Mouse (Mus musculus): ENCODE data around the gene Atp1b3. TPM values are rescaled to one million over a fixed set of nuclear protein-coding genes. Genes with fewer than 3 reads are reported as not detected.
"Not testable (repeated sequence)": the region's sequence is repeated elsewhere in the genome, so short reads cannot be mapped to it uniquely, and the experiment has no call there.

Atp1b3 gene
- 120 and 149 TPM in 2 replicates for polyA plus RNA-seq (2012; rRNA removed)

- DNase-seq (ENCODE audit: low spot score), result peak; percentile 100
Observed at GRCm38 (mm10) chr9:96364141-96364838, at the start of gene Atp1b3. Atp1b3 (minus strand) TSS chr9:96364442.

DNA sequence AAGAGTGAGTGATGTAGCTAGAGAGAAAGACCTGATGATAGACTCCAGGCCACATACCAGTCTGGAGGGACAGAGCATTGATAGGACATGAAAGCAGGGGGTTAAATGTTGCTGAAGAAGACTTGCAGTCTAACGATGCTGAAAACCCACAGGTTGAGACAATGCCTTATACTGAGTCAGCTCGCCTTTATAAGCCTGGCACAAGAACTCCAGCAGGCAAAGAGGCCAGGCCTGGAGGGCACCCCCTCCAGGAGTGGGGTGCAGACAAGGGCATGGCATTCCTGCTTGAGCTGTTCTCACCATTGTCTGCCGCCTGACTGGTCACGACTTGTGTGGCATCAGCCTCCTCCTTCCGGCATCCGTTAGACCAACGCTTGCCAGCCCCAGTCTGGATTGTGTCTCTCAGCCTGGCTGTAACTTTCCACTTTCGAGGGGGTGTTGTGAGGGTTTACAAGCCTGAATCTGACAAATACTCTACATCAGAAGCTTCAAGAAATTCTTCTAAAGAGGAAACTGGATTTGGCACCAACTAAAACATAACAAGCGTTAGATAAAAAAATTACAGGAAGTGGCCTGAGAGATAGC lies 48.7 kb upstream of the Atp1b3 start:
- no peak for DNase-seq (ENCODE audit: low spot score)

GRCm38 (mm10) chr9:96404312-96404711 lies 40.1 kb upstream of the Atp1b3 start:
- DNase-seq (ENCODE audit: low spot score), result no peak

- not testable (repeated sequence) for DNase-seq (ENCODE audit: low spot score)
Observed at GRCm38 (mm10) chr9:96399916-96400315, 35.7 kb upstream of the Atp1b3 start.

GRCm38 (mm10) chr9:96399425-96399878 lies 35.2 kb upstream of the Atp1b3 start:
- DNase-seq (ENCODE audit: low spot score), result no peak

- DNase-seq (ENCODE audit: low spot score), result no peak
Observed at GRCm38 (mm10) chr9:96398614-96399013, 34.4 kb upstream of the Atp1b3 start.

DNA sequence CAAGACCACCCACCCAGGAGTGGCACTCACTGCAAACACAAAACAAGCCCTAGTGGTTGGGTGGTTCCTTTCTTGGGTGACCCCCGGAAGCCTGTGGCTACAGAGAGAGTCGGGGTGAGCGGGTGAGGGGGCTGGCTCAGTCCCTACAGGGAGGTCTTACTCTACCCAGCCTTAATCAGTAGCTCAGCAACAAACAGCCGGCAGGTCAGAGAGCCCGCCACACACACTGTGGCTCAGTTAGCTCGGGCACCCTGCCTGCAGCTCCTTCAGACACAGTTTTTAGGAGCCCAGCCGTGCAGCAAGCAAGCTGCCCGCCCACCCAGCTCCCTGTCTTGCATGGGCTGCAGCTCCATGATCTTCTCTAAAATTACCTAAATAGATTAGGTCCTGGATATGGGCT lies 33.9 kb upstream of the Atp1b3 start:
- no peak for DNase-seq (ENCODE audit: low spot score)

GRCm38 (mm10) chr9:96394910-96395690 lies 30.9 kb upstream of the Atp1b3 start:
- no peak for DNase-seq (ENCODE audit: low spot score)

GRCm38 (mm10) chr9:96393731-96394235 lies 29.5 kb upstream of the Atp1b3 start:
- no peak for DNase-seq (ENCODE audit: low spot score)

- no peak for DNase-seq (ENCODE audit: low spot score)
Observed at GRCm38 (mm10) chr9:96393112-96393511, 28.9 kb upstream of the Atp1b3 start.

GRCm38 (mm10) chr9:96391921-96392320 lies 27.7 kb upstream of the Atp1b3 start:
- DNase-seq (ENCODE audit: low spot score), result no peak

DNA sequence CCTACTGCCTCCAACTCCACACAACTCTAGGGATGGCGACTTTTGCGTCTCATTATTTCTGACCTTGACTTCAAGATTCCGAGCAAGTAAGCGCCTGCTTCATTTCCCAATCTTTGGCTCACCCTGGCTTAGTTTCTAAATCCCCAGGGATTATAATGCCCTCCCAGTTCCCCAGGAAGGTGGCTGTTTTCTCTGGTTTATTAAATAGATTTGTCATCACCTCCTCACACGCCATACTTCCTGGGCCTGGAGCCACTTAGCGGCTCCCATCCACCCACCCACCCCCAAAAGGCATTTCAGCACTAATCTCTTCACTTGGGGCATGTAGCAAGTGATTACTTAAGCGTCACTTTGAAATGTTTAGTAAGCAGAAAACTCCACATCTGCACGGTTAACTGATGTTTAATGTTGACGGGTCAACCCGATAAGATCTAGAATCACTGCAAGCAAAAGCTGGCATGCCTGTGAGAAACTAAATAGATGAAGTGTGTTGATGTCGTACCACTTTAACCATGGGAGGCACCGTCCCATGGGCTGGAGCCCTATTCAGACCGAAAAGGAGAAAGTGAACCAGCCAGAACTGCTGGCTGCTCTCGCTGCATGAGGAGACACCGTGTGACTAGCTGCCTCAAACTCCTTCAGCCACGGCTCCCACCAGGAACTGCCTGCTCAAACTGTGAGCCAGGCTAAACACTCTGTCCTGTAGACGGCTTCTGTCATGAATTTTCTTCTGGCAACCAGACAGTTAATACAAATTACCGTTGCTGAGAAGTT lies 19.7 kb upstream of the Atp1b3 start:
- DNase-seq (ENCODE audit: low spot score), result no peak

- no peak for DNase-seq (ENCODE audit: low spot score)
Observed at GRCm38 (mm10) chr9:96382756-96383155, 18.5 kb upstream of the Atp1b3 start.

DNA sequence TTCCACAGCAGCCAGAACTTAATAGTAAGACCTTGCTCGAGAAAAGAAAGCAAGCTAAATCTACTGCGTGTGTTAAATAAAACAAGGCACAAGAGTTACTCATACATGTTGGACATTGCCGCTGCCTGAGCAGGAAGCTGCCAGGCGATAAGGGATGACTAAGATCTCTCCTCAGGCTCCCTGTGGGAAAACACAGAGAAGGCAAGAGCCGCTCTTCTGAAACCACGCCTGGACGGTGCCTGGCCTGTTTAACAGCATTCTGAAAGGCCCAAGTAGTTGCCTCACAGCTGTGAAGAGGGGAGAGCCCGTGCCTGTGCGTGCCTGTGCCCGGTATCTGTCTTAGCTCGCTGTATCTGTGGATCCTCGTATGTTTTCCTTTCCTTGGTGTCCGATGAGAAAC lies 17.2 kb upstream of the Atp1b3 start:
- peak; percentile 60 for DNase-seq (ENCODE audit: low spot score)

DNA sequence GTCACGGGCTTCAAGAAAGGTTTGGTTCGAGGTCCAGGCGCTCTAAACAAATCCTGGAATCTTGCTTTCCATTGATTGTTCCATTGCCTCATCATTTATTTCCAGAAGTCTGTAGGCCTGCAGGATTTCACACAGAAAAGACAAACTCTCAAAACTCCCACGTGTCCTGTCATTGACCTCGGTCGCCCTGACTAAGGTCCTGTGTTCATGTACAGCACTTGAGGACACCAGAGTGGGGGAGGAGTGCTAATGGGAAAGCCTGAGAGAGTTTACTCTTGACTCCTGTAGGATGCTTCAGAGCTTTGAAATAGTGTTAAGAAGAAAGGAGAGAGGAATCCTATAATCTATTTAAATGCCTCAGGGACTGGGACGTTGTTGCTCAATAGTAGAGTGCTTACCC lies 15.3 kb upstream of the Atp1b3 start:
- no peak for DNase-seq (ENCODE audit: low spot score)

GRCm38 (mm10) chr9:96378747-96379146 lies 14.5 kb upstream of the Atp1b3 start:
- DNase-seq (ENCODE audit: low spot score), result no peak

DNA sequence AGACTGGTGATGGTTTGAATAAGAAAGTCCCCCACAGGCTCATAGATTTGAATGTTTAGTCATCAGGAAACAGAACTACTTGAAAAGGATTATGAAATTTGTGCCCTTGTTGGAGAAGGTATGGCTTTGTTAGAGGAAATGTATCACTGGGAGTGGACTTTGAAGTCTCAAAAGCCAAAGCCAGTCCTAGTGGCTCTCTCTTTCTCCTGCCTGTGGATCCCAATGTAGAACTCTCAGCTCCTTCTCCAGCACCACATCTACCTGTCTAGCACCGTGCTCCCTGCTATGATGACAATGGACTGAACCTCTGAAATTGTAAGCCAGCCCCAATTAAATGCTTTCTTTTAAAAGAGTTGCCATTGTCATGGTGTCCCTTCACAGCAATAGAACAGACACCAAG lies 12.9 kb upstream of the Atp1b3 start:
- DNase-seq (ENCODE audit: low spot score), result no peak

DNA sequence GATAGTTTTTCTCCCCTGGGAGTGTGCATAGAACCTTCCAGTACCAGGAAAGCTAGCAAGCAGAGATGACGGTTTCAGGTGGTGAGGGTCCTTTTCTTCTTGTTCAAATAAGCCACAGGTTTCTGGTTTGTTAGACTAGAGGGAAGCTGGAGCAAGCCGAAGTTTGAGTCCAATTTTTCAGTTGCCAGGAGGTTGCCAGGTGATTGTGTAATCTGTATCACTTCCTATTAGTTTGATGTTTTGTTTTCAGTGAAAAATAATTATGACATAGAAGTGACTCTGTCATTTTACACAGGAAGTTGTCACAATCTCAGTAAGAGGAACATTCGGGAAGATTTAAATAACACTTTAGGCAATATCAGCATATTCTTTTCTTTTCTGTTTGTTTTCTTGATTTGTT lies 11.6 kb upstream of the Atp1b3 start:
- DNase-seq (ENCODE audit: low spot score), result no peak

- DNase-seq (ENCODE audit: low spot score), result no peak
Observed at GRCm38 (mm10) chr9:96371075-96371474, 6.8 kb upstream of the Atp1b3 start.

- no peak for DNase-seq (ENCODE audit: low spot score)
Observed at GRCm38 (mm10) chr9:96369654-96370384, 5.6 kb upstream of the Atp1b3 start.

GRCm38 (mm10) chr9:96365271-96365872 lies 1.1 kb upstream of the Atp1b3 start:
- no peak for DNase-seq (ENCODE audit: low spot score)
